Mouse (Mus musculus): ENCODE measurements at regions not wholly inside any gene's neighbourhood (a gene's known extent, or its start where the extent isn't known, plus 50 kb on each side); places are given as distances from the start of the nearest gene placed in this dataset.
A peak's percentile ranks its signal among the peaks of the same experiment; 100 is the strongest.

DNA sequence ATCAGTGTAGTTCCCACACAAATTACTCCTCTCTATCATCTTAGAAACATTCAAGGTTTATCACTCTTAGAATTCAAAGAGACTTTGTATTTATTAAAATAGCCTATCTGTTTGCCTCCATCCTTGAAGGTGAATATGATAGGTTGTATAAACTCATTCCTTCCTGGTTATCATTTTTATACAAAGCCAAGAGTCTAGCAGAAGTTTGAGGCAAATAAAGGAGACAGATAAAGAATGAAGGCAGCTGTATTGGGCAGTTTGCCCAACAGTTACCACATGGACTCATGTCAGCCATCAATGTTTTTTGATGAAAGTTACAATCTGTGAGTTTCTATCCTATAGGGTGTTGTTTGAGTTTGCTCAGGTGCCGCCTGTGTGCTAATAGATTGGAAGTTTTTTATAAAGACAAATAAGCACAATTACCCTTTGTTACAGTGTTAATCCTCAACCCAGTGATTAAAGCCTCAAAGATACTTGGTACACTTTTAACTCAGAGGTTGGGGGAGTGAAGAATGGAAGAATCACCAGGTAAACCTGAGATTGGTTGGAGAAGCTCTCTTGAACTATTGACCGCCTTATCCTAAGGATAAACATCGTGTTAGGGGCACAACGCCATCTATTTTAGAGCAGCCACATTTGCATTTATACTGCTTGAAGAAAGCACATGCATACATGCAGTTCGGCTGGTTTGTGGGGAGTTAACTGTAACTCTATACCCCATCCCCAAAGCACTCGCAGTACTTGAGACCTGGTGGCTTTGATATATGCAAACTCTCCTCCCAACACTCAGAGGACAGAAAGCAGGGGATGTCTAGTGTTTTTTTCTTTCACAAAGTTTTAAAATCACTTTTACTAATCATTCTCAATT, 175.6 kb upstream of the Gm11114 start:
- DNase-seq = no peak

DNA sequence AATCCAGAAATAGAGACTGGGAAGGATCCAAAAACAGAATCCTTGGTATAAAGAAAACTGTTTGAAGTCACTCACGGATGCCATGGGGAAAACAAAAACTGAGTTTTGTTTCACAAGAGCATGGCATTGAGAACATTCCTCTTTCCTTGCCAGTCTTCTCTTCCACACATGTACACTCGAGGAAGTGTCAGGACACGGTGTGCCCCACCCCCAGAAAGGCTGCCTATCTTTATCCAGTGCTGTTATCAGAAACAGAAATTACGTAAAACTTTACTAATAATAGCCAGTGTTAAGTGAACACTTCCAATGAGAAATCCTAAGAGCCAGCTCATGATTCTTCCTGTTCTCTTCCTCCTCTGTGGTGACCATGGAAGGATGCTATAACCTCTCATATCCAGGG, 172.7 kb upstream of the Gm11114 start:
- peak; percentile 8 for DNase-seq

DNA sequence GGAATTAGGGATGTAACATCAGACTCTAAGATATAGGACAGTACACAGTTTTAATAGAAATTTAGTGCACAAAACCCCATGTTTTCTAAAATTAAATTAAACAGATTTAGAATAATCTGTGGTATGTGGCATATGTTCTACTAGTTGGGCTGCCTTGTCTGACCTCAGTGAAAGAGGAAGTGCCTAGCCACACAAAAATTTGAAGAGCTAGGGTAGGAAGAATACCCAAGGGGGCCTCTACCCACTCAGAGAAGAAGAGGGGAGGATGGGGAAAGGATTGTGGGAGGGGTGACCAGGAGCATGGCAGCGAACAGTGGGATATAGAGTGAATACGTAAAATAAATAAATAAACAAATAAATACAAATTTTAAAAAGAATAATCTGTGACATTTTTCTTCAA, 168.2 kb upstream of the Gm11114 start:
- DNase-seq = no peak

DNA sequence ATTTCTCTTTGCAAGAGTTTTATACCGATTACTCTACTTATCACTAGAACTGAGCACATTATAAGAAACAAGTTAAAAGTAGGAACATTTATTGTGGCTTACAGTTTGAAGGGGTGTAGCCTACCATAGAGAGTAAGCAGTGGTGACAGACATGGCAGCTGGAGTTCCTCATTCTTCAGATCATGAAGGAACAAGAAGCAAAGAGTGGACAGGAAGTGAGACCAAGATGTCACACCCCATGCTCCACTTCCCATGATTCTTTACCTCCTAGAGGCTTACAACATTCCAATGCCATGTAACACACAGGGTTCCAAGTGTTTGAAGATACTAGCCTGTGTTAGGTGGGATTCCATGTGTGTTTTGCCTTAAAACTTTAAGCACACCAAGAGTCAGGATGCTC, 146.9 kb upstream of the Gm11114 start:
- no peak for DNase-seq

DNA sequence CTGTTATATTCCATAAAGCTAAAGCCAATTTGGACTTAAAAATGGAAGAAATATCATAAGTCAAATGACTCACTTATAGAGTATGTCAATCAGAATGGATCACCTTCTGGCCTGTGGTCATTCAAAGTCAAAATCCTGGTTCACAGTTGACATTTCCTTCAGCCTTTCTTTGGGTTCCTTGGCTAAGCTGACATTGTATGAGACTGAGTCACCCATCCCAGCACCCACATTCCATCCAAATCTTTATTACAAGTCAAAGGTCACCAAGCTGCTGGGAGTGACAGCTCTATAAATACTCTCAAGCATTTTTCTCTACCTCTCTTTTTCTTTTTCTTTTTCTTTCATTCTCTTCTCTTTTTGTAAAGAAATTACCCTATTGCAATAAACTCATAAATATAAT, 145.3 kb upstream of the Gm11114 start:
- DNase-seq = no peak

DNA sequence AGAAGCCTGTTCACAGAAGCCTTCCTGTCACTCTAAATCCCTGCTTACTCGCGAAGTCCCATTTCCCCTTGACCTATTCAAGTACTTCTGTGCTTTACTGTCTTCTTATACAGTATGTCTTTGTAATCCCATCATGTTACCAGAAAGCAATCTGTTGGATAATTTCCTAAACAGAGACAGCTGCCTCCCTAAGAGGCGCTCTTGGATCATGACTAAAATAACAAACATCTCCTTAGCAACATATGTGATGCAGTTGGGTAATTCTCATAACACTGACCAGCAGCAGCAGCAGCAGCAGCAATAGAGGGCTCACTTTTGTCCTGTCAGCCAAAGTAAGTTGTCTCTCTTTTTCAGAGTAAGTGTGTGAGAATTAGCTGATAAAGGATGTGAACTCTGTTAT, 138.1 kb upstream of the Gm11114 start:
- DNase-seq = no peak

DNA sequence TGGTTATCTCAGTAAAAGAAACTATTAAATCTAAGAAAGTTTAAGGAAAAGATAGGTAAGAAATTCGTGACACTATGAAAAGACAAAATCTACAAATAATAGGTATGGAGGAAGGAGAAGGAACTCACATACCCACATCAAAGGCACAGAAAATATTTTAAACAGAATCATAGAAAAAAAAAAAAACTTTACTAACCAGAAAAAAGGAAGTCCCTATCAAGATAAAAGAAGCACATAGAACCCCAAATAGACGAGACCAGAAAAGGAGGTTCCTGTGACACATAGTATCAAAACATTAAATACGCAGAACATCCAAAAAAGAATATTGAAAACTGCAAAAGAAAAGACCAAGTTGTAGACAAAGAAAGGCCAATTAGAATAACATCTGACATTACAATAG, 111.4 kb upstream of the Gm11114 start:
- no peak for DNase-seq

DNA sequence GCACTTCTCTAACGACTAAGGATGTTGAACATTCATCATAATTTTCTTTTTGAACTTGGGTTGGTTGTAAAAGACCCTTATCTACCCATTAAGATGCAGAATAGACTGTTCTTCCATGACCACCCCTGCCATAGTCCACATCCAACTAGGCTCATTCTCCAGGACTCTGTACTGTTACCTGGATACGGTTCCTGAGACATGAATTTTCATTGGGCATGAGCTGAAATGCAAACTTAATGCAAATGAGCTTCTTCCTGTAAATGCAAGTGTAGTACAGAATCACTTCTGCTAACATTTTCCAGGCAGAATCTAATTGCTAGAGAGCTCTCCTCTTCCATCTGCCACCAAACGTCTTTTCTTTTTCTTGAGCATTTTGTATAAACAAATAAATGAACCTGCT, 87.7 kb upstream of the Gm11114 start:
- DNase-seq = no peak
